Mouse (Mus musculus) left cerebral cortex, postnatal 10 days (tissue): ENCODE results near the gene Apoc4. TPM values are rescaled to one million over a fixed set of nuclear protein-coding genes. Genes with fewer than 3 reads are reported as not detected.

Experiments used
- DNase-seq, 2 experiments: peaks; one replicate each; pipeline ENCODE4 v3.0.0; 2021 to 2022; ENCODE audit warnings: low spot score in 2 of 2, mixed read lengths in 1 of 2; ENCODE audit errors: extremely low spot score in 1 of 2
- intact Hi-C: fragments of 180-260 bp; cut with DNase I; formaldehyde crosslinking; loops from one replicate; pipeline ENCODE4 v1.15.1; 2025
- total RNA-seq, 2 experiments: library from RNA; stranded (reverse); gene quantifications; 2 replicates each; pipeline ENCODE4 v1.2.3; 2021

The Apoc4 gene
- not detected for total RNA-seq

DNA sequence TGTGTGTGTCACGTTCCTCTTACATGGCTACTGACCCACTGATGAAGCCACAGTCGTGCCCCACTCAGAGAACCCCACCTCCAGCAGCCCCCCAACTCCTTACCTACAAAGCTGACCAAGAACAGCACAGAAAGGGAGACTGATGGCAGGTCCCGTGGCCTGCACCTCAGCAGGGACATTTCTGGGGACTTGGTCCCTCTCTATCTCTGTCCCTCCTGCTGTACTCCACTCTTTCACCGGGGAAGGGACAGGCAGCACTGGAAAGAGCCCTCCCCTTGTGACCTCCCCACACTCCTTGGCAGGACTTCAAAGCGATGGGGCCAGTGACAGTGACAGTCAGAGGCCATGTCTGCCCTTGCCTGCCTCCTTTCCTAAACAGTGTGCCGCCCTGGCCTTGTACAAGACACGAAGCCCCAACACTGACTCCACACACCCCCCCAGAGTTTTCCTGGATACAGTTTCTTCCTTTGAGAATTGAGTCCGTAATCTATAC, at the start of gene Apoc4, which contains the start of gene Gm44805:
Gene Apoc4, minus strand, starts transcription at position 278 of the 493 bp plus-strand sequence.
Gene Gm44805, minus strand, starts transcription at position 222 of the 493 bp plus-strand sequence.
- intact Hi-C loops: no loop called here
- DNase-seq: no peak

- intact Hi-C loops: no loop called here
- DNase-seq: no peak
Observed at GRCm38 (mm10) chr7:19726541-19726940, 45.3 kb upstream of the Apoc4 start.

DNA sequence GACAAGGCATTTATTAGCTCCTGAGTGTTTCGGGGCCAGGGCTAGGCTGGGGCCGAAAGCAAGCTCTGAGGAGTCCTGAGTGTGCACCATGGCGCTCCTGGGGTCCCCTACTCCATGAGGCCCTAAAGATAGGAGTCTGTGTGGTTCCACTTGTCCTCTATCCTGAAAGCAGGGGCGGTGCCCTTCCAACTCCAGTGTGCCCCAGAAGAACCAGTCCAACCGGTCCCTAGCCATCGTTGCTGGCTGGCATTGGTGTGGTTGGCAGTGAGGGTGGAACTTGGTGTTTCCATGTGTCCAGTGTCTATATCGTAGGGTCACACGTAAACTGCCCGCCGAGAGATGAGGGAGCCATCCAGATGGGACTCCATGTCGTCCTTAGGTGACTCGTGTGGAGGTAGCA, 42.9 kb upstream of the Apoc4 start:
- no peak for DNase-seq
- intact Hi-C loops: no loop called here

GRCm38 (mm10) chr7:19722754-19723195, 41.5 kb upstream of the Apoc4 start:
- intact Hi-C loops: no loop called here
- DNase-seq: peak in 1 of 2 experiments; percentile 71

DNA sequence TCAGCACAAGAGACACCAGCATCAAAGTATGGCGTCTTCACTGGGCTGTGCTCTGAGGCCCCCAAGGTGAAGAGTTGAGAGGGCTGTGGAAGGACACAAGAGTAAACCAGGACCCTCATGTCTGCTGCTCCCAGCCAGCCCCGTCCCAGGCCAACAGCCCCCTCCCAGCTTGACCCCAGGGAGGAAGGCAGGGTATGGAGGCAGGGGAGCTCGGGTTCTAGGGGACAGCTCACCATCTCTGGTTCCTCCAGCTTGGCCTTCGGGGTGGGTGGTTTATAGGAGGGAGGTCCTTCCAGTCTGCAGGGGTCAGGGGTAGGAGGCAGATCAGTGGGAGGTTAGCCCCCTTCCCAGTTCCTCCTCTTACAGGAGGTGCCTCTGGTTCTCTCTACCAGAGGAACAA, 37.9 kb upstream of the Apoc4 start:
- intact Hi-C loops: no loop called here
- DNase-seq: no peak

DNA sequence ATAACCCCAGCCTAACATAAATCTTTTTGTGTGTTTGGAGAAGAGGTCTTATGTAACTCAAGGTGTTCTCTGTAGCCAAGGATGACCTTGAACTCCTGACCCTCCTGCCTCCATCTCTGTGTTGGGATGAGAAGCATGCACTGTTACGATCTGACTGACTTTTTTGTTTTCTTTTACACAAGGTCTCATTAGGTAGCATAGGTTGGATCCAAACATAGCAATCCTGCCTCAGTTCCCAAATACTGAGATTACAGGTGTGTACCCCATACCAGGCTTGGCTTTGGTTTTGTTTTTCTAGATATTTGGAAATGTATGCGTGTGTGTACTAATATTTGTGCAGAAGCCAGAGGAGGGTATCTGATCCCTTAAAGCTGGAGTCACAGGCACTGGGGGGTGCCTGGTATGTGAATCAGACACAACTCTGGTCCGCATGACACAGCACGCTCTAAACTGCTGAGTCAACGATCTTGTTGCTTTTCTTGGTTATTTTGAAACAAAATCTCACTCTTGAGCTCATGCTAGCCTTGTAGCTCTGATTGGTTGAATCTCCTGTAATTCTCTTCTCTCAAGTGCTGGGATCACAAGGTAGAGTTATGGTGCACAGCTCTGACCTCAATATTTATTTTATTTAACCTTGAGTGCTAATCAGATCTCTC, 37.1 kb upstream of the Apoc4 start:
- intact Hi-C loops: no loop called here
- no peak for DNase-seq

- intact Hi-C loops: no loop called here
- DNase-seq: no peak
Observed at GRCm38 (mm10) chr7:19717346-19717745, 36.1 kb upstream of the Apoc4 start.

DNA sequence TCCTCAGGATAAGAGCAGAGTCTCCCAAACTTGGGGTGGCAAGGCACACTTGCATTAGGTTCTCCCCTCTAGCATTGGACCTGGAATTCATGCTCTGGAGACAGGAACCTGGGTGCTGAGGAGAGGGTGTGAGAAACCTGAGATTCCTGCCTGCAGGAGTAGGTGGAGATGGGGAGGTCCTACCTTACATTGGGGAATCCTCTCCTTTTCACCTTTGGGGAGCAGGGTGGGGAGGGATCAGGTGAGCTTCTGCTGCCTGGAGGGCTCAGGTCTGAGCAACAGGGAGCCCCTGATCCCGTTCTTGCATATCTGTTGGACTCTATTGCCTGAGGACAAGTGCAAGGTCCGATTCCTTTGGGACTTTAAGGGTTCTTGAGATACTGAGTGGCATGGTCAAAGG, 35.5 kb upstream of the Apoc4 start:
- intact Hi-C loops: no loop called here
- no peak for DNase-seq

DNA sequence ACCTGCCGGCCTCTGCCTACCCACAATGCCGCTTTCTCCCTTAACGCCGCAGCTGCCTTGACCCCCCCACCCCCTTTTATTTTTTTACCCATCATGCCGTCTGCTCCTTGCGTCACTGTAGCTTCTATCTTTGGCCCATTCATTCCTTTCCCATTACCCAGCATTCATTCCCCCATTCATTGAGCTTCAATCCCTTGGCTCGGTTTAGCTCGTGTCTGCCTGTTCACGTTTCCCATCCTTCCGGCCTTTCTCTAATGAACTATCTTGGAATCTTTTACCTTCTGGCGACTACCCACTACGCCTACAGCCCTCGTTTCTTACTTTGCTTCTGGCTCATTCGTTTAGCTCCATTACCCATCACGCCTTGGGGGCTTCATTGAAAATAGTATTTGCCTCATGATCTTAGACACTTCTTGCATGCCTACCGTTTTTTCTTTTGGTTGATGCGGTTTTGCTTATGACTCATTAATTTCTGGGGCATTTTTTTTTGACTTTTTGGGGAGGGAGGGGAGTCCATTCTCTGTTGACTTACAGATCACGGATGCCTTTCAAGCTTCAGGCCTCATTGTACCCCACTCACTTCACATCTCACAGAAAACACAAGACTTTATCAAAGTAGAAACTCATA, 34.9 kb upstream of the Apoc4 start:
- DNase-seq: no peak
- intact Hi-C loops: no loop called here

- intact Hi-C loops: no loop called here
- peak; percentile 100 for DNase-seq
Observed at GRCm38 (mm10) chr7:19715239-19716054, 34.2 kb upstream of the Apoc4 start, which contains the start of gene Tomm40. TSS of gene Tomm40 (minus strand) at chr7:19715438.

DNA sequence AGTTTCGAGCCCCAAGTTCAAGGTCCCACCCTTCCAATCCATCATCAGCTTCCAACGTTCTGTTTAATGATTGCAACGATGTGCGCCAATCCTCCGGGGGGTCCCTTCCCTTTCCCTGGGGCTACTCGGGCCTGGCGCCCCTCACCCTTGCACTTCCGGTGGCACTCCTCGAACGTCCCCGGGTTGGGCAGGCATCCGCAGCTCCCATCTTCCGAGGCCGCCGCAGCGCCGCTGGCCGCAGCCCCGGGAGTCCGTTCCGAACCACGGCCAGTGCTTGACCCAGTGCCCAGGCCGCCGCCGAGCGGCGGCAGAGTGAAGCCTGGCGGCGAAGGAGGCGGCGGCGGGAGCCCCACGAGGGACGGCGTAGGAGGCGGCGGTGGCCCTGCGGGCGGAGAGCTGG, 33.6 kb upstream of the Apoc4 start:
- no peak for DNase-seq
- intact Hi-C loops: no loop called here

DNA sequence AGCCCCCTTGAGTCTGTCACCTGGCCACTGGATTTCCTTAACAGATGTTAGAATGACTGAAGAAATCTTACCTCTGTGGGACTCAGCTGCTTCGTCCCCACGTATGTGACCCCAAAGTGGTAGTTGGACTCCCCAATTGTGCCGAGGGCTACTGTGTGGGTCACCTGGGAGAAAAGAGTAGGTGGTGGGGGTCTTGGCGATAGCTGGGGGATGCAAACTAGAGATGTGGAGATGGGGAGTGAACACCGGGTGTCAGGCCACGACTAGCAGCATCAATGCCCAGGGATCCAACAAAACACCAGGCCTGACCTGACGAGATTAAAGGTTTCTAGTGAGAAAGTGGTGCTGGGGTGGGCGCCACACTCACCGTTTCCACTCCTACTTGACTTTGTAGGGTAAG, 32.3 kb upstream of the Apoc4 start:
- intact Hi-C loops: no loop called here
- no peak for DNase-seq

DNA sequence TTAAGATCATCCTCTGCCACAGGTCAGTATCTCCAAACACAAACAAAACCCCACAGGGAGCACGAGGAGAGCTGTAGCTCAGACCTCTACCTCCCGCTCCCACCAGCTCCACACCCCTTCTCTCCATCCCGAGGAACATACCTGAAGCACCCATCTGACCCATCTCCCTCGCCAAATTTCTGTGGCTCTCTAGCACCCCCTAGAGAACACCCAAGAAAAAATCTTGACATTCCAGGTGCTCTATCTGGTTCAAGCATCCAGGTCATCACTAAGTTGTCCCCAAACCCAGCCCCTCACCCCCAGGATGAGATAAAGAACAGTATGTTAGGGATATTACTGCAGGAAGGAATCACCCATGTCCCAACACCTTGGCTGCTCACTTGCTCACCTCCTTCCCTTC, 31.9 kb upstream of the Apoc4 start:
- intact Hi-C loops: no loop called here
- no peak for DNase-seq

DNA sequence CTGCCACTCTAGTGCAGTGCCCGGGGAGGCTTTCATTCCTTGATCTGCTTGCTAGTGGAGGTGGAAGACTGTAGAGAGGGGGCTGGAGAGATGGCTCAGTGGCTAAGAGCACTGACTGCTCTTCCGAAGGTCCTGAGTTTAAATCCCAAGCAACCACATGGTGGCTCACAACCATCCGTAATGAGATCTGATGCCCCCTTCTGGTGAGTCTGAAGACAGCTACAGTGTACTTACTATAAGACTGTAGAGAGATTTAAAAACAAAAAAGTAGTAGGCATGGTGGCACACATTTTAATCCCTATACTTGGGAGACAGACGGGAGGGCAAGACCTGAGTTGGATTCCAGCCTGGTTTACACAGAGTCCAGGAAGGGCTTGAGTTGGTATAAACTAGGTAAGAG, 31.1 kb upstream of the Apoc4 start:
- no peak for DNase-seq

DNA sequence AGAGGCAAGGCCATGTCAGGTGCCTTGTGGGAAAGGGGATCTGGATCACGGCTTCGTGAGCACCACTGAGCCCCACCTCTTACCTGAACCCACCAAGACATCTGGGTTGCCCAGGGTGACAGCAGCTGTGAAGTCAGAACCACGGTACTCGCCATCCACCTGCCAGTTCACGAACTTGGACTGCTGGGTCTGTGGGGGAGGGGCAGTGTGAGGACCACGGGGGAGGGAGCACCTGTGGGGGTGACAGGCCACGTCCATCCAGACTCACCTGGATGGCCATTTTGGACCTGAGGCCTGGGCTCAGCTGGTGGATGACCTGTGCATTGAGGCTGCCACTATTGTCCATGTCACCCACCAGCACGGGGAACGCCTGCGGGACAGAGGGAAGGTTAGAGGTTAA, 29.4 kb upstream of the Apoc4 start:
- peak in 1 of 2 experiments; percentile 63 for DNase-seq
- intact Hi-C loops: no loop called here

More for the DNA sequence above, 31.1 kb upstream of the Apoc4 start:
- intact Hi-C loops: no loop called here

DNA sequence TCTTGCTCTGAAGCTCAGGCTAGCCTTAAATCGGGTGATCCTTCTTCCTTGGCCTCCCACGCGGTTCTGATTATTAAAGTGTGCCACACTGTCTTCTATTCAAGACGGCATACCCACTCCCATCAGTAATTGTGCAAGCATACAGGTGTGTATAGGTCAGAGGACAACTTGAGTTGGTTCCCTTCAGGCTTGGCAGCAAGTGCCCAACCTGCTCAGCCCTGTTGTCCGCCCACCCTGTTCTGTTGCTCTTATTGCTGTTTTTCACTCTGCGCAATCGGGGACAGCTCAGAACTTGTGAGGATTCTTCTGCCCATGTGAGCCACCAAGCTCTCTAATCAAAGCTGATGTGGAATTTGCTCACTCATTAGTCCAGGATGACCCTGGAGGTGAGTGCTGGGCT, 24.0 kb upstream of the Apoc4 start:
- intact Hi-C loops: loop anchor here (10.0 kb wide), 1 partner anchor 300 kb away; the partner anchor contains the start of genes Ckm and Klc3

DNA sequence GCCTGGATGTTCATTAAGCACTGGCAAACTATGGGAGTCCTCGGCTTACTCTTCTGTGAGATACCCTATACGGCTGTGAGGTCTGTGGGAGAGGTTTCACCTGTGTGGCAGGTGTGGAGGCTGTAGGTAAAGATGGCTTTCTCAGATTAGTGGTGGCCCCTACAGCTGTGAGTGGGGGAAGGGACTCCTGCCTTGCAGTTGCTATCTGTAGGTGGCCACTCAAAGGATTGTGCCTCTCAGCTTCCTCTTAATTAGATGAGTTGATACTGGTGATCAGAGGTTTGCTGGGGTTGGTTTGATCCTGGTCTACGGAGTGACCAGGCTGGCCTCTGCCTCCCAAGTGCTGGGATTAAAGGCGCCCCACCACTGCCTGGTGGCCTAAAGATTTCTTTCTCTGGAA, 23.2 kb upstream of the Apoc4 start:
- intact Hi-C loops: loop anchor here (10.0 kb wide), 1 partner anchor 300 kb away; the partner anchor contains the start of genes Ckm and Klc3
- DNase-seq: no peak

More for the DNA sequence above, 24.0 kb upstream of the Apoc4 start:
- DNase-seq: no peak

GRCm38 (mm10) chr7:19702859-19703555, 21.7 kb upstream of the Apoc4 start:
- DNase-seq: no peak
- intact Hi-C loops: loop anchor here (10.0 kb wide), 1 partner anchor 298 kb away; the partner anchor contains the start of genes Ckm and Klc3
